Mouse (Mus musculus): ENCODE data around the gene Ubxn11. TPM values are rescaled to one million over a fixed set of nuclear protein-coding genes. Genes with fewer than 3 reads are reported as not detected.

Gene Ubxn11
- total RNA-seq (2014; rRNA removed) = 5.5 and 13.7 TPM in 2 replicates
- 11.0 and 14.3 TPM in 2 replicates for polyA plus RNA-seq (2015; fragmentation: Nextera tagmentation; extraction: Ambion mirVana)

DNA sequence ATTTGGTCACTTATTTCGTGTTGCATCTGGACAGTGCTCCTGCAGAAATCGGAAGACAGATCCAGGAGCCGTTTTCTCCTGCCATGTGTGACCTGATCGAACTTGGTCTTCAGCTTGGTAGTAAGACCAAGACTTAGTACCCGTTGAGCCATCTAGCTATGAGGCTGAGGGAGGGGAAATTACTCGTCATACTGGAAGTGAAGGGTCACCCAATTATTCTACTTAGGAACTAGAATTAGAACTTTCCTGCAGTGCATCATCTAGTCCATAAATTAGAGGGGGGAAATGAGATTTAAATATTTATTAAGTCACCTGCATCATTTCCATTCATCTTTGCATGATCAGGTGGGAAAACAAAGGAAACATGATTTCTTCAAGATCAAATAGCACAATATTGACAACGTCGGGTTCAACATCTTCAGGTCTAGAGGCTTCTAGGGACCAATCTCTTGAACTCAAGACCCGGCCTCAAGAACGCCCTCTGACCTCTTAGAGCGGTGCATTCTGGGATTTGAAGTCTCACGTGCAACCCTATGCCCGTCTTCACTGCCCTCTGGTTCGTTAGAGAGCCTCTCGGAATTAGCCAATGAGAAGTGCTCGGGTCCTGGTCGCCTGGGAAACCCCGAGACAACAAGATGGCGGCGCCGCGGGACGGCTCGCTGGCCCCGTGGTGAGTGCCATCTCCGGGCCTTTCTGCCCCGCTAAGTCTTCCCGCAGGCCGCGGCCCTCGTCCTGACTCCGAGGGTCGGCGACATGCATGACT is at the start of gene Ubxn11:
TSS of gene Ubxn11 (plus strand) at position 592 of the 763 bp plus-strand sequence.
- DNase-seq = peak; percentile 94
- Histone ChIP-seq H3K4me1 (ENCODE audit: insufficient read depth) (no peaks in the 10 kb centered on the region; the same call in 1 of the 2 replicates), H3K27ac (ENCODE audit: low read depth, low read length) (no peak within 1 kb of the TSS), H3K9me3 (ENCODE audit: low read length) (no peaks in the 10 kb centered on the region), H3K4me2 (ENCODE audit: low read depth) (peak within 1 kb of the TSS; percentile 74), H3K36me3 (ENCODE audit: insufficient read depth) (no peaks in the 10 kb centered on the region), H3K9ac (peak within 1 kb of the TSS; percentile 57), H3K4me3 (ENCODE audit: low read depth, low read length) (peak within 1 kb of the TSS; percentile 79), H3K27me3 (ENCODE audit: insufficient read depth, low read length) (no peaks in the 10 kb centered on the region)
- peak; percentile 100 for ATAC-seq
- 18% methylated on average over 34 of the region's 34 CpGs for WGBS
- no peak for TF ChIP-seq CTCF (IDR thresholded peaks at IDR 0.05; ENCODE audit: low read depth)

DNA sequence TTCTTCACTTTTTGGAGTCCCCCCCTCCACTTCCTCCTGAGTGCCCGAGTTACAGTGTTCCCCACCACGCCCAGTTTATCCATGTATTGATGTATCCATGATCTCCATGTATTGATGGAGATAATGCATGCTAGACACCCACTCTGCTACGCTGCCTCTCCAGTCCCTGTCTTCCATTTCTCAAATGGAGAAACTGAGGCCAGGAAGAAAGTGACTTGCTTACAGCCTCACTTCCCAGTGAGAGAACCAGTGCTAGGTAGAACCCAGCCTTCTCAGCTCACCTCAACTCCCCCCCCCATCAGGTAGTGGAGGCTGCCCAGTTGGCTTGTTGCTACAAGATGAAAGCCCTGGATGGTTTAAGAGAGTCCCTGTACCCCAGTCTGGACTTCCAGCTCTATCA is 48.8 kb upstream of the Ubxn11 start, which contains the start of gene Zfp683:
TSS of gene Zfp683 (plus strand) at position 301 of the 400 bp plus-strand sequence.
- H3K9me3 ChIP-seq (ENCODE audit: low read length) = no peaks in the 10 kb centered on the region
- ATAC-seq (no peak), DNase-seq (no peak)
- no peak within 1 kb of the TSS for H3K9ac ChIP-seq
- WGBS = 82% methylated on average over 3 of the region's 3 CpGs
- TF ChIP-seq CTCF (IDR thresholded peaks at IDR 0.05; ENCODE audit: low read depth) = no peak
- no peak within 1 kb of the TSS for H3K4me3 ChIP-seq (ENCODE audit: low read depth, low read length)
- H3K4me1 ChIP-seq (ENCODE audit: insufficient read depth) = no peaks in the 10 kb centered on the region
- no peaks in the 10 kb centered on the region for H3K36me3 ChIP-seq (ENCODE audit: insufficient read depth)
- no peak within 1 kb of the TSS for H3K27ac ChIP-seq (ENCODE audit: low read depth, low read length)
- H3K4me2 ChIP-seq (ENCODE audit: low read depth) = no peak within 1 kb of the TSS
- no peaks in the 10 kb centered on the region for H3K27me3 ChIP-seq (ENCODE audit: insufficient read depth, low read length)

DNA sequence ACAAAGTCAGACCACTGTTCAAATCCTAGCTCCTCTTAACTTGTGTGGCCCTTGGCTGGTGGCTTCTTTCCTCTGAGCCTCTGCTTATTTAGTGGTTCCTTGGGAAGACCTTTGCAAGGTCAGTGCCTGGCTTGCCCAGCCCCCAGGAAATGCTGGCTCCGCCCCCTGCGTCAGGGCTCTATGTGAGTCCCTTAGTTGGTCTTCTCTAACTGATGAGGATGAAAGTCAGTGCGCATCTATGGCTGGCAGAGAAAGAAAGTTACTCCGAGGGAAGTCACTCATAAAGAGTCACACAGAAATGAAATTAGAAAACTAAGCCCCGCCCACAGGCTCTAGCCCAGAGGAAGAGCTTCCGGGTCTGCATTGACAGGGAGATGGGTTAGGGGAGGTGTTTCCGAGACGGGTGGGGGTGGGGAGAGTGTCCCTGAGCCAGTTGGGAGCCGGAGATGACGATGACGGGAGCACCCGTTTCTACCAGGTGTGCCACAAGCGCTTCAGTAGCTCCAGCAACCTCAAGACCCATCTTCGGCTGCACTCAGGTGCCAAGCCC is 44.1 kb upstream of the Ubxn11 start:
- no peaks in the 10 kb centered on the region for H3K9me3 ChIP-seq (ENCODE audit: low read length)
- ATAC-seq (no peak), DNase-seq (no peak)
- H3K36me3 ChIP-seq (ENCODE audit: insufficient read depth) = no peaks in the 10 kb centered on the region
- TF ChIP-seq CTCF (IDR thresholded peaks at IDR 0.05; ENCODE audit: low read depth) = no peak
- H3K4me2 ChIP-seq (ENCODE audit: low read depth) = no peak overlapping the region
- no peaks in the 10 kb centered on the region for H3K4me1 ChIP-seq (ENCODE audit: insufficient read depth)
- H3K9ac ChIP-seq = no peak overlapping the region
- 40% methylated on average over 14 of the region's 14 CpGs for WGBS
- no peak overlapping the region for H3K27ac ChIP-seq (ENCODE audit: low read depth, low read length)
- H3K27me3 ChIP-seq (ENCODE audit: insufficient read depth, low read length) = no peaks in the 10 kb centered on the region
- H3K4me3 ChIP-seq (ENCODE audit: low read depth, low read length) = no peak overlapping the region

DNA sequence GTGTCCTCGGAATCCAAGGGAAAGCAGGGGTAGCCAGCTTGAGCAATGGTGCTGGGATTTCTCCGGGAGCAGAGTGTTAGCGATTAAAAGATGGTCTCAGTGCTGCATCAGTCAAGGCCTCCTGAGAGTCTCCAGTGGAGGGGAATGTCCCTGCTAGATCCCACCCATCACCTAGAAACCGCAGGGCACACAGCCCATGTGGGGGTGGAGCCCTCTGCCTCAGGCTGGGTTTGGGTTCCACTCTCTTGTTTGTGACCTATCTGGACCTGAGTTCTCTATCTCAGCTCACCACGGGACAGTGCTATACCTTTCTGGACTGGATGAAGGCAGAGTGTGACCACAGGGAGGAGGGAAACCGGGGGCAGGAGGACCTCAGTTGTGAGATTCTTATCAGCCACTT is 43.5 kb upstream of the Ubxn11 start:
- H3K9ac ChIP-seq = no peak overlapping the region
- no peak for TF ChIP-seq CTCF (IDR thresholded peaks at IDR 0.05; ENCODE audit: low read depth)
- no peak overlapping the region for H3K4me3 ChIP-seq (ENCODE audit: low read depth, low read length)
- ATAC-seq = no peak
- H3K4me2 ChIP-seq (ENCODE audit: low read depth) = no peak overlapping the region
- H3K4me1 ChIP-seq (ENCODE audit: insufficient read depth) = no peaks in the 10 kb centered on the region
- H3K36me3 ChIP-seq (ENCODE audit: insufficient read depth) = no peaks in the 10 kb centered on the region
- no peaks in the 10 kb centered on the region for H3K27me3 ChIP-seq (ENCODE audit: insufficient read depth, low read length)
- WGBS = 84% methylated on average over 6 of the region's 6 CpGs
- no peak overlapping the region for H3K27ac ChIP-seq (ENCODE audit: low read depth, low read length)
- no peak for DNase-seq
- no peaks in the 10 kb centered on the region for H3K9me3 ChIP-seq (ENCODE audit: low read length)

DNA sequence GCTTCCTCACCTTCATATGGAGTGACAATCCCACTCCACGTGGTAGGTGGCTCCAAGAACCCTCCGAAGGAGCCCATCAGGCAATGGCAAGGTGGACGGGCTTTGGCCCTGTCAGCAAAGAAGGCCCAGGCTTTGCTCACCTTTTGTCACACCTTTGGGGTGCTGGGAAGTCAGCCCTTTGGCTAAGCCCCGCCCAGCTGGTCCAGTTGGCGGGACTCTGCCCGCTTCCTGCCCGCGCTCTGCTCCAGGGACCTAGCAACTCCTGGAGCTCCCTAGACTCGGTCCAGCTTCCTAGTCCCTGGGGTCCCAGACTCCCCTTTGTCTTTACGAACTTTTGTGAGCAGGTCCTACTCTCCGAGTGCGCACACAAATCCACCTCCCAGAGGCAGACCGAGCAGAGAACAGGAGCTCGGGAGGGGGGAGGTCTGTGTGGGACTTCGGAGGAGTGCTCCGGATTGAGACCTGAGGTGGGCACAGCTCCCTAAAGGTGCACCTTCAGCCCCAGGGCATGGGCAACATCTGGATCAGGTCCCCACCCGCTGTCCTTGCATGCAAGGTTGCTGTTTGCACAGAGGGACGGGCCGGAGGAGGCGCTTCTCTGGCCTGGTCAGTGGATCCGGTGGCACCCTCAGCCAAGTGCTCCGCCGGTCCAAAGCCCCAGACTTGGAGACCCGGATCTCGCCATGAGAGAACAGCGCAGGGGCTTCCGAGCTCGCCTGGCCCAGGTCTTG is 42.1 kb upstream of the Ubxn11 start, which contains the start of gene Crybg2:
TSS of gene Crybg2 (plus strand) at position 681 of the 731 bp plus-strand sequence.
- Histone ChIP-seq H3K36me3 (ENCODE audit: insufficient read depth) (no peaks in the 10 kb centered on the region), H3K4me2 (ENCODE audit: low read depth) (no peak within 1 kb of the TSS), H3K4me1 (ENCODE audit: insufficient read depth) (no peaks in the 10 kb centered on the region), H3K27ac (ENCODE audit: low read depth, low read length) (no peak within 1 kb of the TSS), H3K9me3 (ENCODE audit: low read length) (no peaks in the 10 kb centered on the region), H3K4me3 (ENCODE audit: low read depth, low read length) (no peak within 1 kb of the TSS), H3K9ac (no peak within 1 kb of the TSS), H3K27me3 (ENCODE audit: insufficient read depth, low read length) (no peaks in the 10 kb centered on the region)
- WGBS = 47% methylated on average over 28 of the region's 28 CpGs
- DNase-seq = no peak
- no peak for TF ChIP-seq CTCF (IDR thresholded peaks at IDR 0.05; ENCODE audit: low read depth)
- ATAC-seq = no peak

DNA sequence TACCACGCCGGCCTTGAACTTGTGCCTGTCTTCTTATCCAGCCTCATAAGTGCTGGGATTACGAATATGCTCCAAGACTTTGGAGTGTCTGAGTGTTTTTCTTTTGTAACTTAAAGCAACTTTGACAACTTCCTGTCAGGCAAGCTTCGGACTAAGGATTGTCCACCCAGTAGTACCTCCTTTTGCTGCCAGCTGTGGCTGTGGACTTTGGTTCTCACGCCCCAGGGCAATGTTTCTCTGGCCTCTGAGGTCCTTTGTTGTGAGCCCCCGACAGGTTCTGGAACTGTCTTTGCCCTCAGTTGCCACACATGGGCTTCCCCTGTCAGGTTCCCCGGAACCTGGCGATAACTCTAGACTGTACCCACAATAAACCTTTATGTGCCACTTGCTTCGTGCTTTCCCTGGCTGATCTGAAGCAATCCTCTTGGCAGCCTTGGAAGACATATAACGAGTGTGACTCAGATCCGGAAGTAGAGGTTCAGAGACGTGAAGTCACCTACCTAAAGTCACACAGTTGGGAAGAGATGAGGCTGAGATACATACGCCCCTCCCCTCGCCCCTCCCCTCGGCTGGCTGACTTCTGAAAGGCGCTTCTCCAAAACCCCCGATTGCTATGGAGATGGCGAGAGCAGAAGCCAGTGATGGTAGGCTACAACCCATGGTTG is 41.1 kb upstream of the Ubxn11 start:
- H3K4me2 ChIP-seq (ENCODE audit: low read depth) = no peak overlapping the region
- H3K4me1 ChIP-seq (ENCODE audit: insufficient read depth) = no peaks in the 10 kb centered on the region
- no peaks in the 10 kb centered on the region for H3K27me3 ChIP-seq (ENCODE audit: insufficient read depth, low read length)
- no peak for TF ChIP-seq CTCF (IDR thresholded peaks at IDR 0.05; ENCODE audit: low read depth)
- no peak overlapping the region for H3K27ac ChIP-seq (ENCODE audit: low read depth, low read length)
- WGBS = 61% methylated on average over 18 of the region's 18 CpGs
- ATAC-seq (no peak), DNase-seq (no peak)
- H3K9me3 ChIP-seq (ENCODE audit: low read length) = no peaks in the 10 kb centered on the region
- no peaks in the 10 kb centered on the region for H3K36me3 ChIP-seq (ENCODE audit: insufficient read depth)
- H3K4me3 ChIP-seq (ENCODE audit: low read depth, low read length) = no peak overlapping the region
- H3K9ac ChIP-seq = no peak overlapping the region
